Mouse (Mus musculus) C2C12 (cell line): ENCODE measurements around the gene Tusc2.

ENCODE experiments used
- CEBPB ChIP-seq: IDR thresholded peaks from one replicate; pipeline ENCODE4 v1.6.1; 2011; ENCODE audit warnings: low read depth, mild to moderate bottlenecking, control low read depth, moderate library complexity
- CTCF ChIP-seq: IDR thresholded peaks from one replicate; pipeline ENCODE4 v1.5.1; 2011; ENCODE audit not compliant: control insufficient read depth, insufficient read depth, insufficient read length
- MAX ChIP-seq: IDR thresholded peaks from one replicate; pipeline ENCODE4 v1.6.1; 2011; ENCODE audit warnings: mild to moderate bottlenecking, control low read depth
- USF1 ChIP-seq: IDR thresholded peaks from one replicate; pipeline ENCODE4 v1.6.1; 2011; ENCODE audit warnings: low read depth, mild to moderate bottlenecking, control low read depth, moderate library complexity

DNA sequence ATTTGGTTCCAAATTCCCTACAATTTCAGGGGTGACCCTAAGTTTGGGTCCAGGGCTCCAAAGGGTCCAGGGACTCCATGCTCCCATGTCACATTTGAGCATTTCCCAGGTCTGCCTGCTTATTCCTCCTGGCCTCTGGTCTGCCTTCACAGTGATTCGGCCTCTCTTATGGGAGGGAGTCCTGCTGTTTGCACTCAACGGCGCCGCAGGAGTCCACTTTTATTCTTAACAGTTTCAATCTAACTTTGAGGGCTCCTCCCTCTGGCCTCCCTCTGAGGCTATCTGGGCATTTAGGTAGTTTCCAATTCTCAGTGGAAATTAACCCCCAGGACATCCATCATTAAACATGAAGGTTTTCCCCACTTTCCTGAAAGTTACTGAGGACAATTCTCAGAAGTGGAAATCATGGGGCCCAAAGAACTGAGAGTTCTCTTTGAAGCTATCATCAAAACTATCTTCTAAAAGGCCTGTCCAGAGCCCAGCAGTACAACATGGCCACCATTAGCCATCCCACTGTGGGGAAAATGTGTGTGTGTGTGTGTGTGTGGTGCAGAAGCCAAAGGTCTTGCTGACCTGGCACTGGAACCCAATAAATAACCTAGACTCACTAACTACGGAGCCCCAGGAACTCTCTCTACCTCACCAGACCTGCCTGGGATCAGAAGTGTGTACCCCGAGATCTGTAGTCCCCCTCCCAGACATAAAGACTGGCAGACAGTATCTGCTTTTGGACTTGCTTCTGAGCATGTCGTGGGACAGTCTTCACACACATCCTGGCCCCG lies 31.4 kb downstream of the Tusc2 start:
- TF ChIP-seq CTCF (no peak), USF1 (no peak), CEBPB (no peak), MAX (no peak)
